Comparison of ENCODE assay signal across 22 mouse cellular contexts in the genomic region with DNA sequence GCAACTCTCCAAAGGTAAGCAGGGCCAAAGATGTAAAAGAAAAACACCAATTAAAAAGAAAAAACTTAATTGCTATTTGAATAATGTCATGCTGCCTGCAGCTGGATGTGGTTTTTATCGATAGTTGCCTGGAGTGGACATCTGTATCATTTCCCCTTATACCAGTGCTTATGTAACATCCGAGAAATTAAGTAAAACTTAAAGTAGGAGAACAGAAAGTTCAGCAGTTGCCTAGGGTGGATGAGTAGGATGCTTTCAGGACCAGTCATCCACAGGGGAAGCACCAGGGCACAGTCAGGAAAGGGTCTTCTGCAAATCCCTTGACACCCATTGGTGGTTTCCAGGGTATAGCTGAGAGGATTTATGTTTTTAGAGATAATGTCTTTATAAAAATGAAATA.
"Had no signal": no experiment of that assay in that cellular context is flagged by ENCODE, and none has a peak within 500 bp of the region (broad histone marks: within the 10 kb centered on the region; RNA-seq: fewer than 3 reads in every experiment).

No protein-coding gene starts in this region.

- H3K4me3 ChIP-seq: heart, adult 2 months; heart, embryonic 13.5 days; heart, embryonic 15.5 days; hindbrain, embryonic 10.5 days; hindbrain, embryonic 12.5 days; intestine, embryonic 15.5 days; layer of hippocampus, adult 2 months; left cerebral cortex, adult 2 months; limb, embryonic 10.5 days; limb, embryonic 12.5 days had no signal

- DNase-seq: gastrocnemius, postnatal 14 days; gastrocnemius, postnatal 36 days; heart, adult 2 months; heart, postnatal 4 days; kidney, adult 18-20 months; kidney, adult 8-10 months; kidney, postnatal 10 days; kidney, postnatal 25 days; kidney, postnatal 4 days; liver had no signal

- ATAC-seq: hindbrain, embryonic 16.5 days; inflammation-experienced regulatory T-cells, adult 6 months; intestine, embryonic 15.5 days; intestine, postnatal 0 days had no signal

- H3K4me1 ChIP-seq: hindbrain, embryonic 12.5 days; intestine, embryonic 15.5 days; limb, embryonic 10.5 days; limb, embryonic 12.5 days had no signal
